Mouse (Mus musculus): ENCODE measurements at regions not wholly inside any gene's neighbourhood (a gene's known extent, or its start where the extent isn't known, plus 50 kb on each side); places are given as distances from the start of the nearest gene placed in this dataset.

GRCm38 (mm10) chr4:97132650-97133049, 50.3 kb downstream of the Gm10192 start:
- H3K4me3 ChIP-seq (ENCODE audit: low read depth, low read length): no peak overlapping the region
- 25% methylated on average over 2 of the region's 2 CpGs for WGBS
- H3K9ac ChIP-seq (replicated peaks; ENCODE audit: low read depth, low read length): no peak overlapping the region
- no peaks in the 10 kb centered on the region for H3K9me3 ChIP-seq (ENCODE audit: control insufficient read depth, low read length)
- no peaks in the 10 kb centered on the region for H3K27me3 ChIP-seq (ENCODE audit: control insufficient read depth, insufficient read depth, low read length)
- ATAC-seq (ENCODE audit: low read depth): no peak
- H3K27ac ChIP-seq (ENCODE audit: low read depth, low read length): no peak overlapping the region
- H3K4me1 ChIP-seq (ENCODE audit: control insufficient read depth, insufficient read depth, low read length): no peaks in the 10 kb centered on the region
- no peaks in the 10 kb centered on the region for H3K36me3 ChIP-seq (ENCODE audit: control insufficient read depth, insufficient read depth, low read length)
- H3K4me2 ChIP-seq (ENCODE audit: low read depth, low read length): no peak overlapping the region

- Histone ChIP-seq H3K4me1 (ENCODE audit: control insufficient read depth, insufficient read depth, low read length) (no peaks in the 10 kb centered on the region), H3K36me3 (ENCODE audit: control insufficient read depth, insufficient read depth, low read length) (no peaks in the 10 kb centered on the region), H3K9me3 (ENCODE audit: control insufficient read depth, low read length) (no peaks in the 10 kb centered on the region), H3K4me2 (ENCODE audit: low read depth, low read length) (no peak overlapping the region), H3K27me3 (ENCODE audit: control insufficient read depth, insufficient read depth, low read length) (no peaks in the 10 kb centered on the region), H3K9ac (replicated peaks; ENCODE audit: low read depth, low read length) (no peak overlapping the region), H3K27ac (ENCODE audit: low read depth, low read length) (no peak overlapping the region), H3K4me3 (ENCODE audit: low read depth, low read length) (no peak overlapping the region)
- no peak for ATAC-seq (ENCODE audit: low read depth)
- 68% methylated on average over 4 of the region's 4 CpGs for WGBS
These were observed 55.2 kb downstream of the Gm10192 start for GRCm38 (mm10) chr4:97127780-97128179.

- no peak overlapping the region for H3K27ac ChIP-seq (ENCODE audit: low read depth, low read length)
- H3K4me2 ChIP-seq (ENCODE audit: low read depth, low read length): no peak overlapping the region
- H3K36me3 ChIP-seq (ENCODE audit: control insufficient read depth, insufficient read depth, low read length): no peaks in the 10 kb centered on the region
- no peaks in the 10 kb centered on the region for H3K9me3 ChIP-seq (ENCODE audit: control insufficient read depth, low read length)
- no peak overlapping the region for H3K4me3 ChIP-seq (ENCODE audit: low read depth, low read length)
- no peak for ATAC-seq (ENCODE audit: low read depth)
- H3K27me3 ChIP-seq (ENCODE audit: control insufficient read depth, insufficient read depth, low read length): no peaks in the 10 kb centered on the region
- H3K4me1 ChIP-seq (ENCODE audit: control insufficient read depth, insufficient read depth, low read length): no peaks in the 10 kb centered on the region
- whole genome bisulfite sequencing: 48% methylated on average over 1 of the region's 1 CpGs
- no peak overlapping the region for H3K9ac ChIP-seq (replicated peaks; ENCODE audit: low read depth, low read length)
These were observed 59.1 kb downstream of the Gm10192 start for GRCm38 (mm10) chr4:97123861-97124260.

- Histone ChIP-seq H3K4me2 (ENCODE audit: low read depth, low read length) (no peak overlapping the region), H3K27ac (ENCODE audit: low read depth, low read length) (no peak overlapping the region), H3K27me3 (ENCODE audit: control insufficient read depth, insufficient read depth, low read length) (no peaks in the 10 kb centered on the region), H3K9me3 (ENCODE audit: control insufficient read depth, low read length) (no peaks in the 10 kb centered on the region), H3K36me3 (ENCODE audit: control insufficient read depth, insufficient read depth, low read length) (no peaks in the 10 kb centered on the region), H3K9ac (replicated peaks; ENCODE audit: low read depth, low read length) (no peak overlapping the region), H3K4me1 (ENCODE audit: control insufficient read depth, insufficient read depth, low read length) (no peaks in the 10 kb centered on the region), H3K4me3 (ENCODE audit: low read depth, low read length) (no peak overlapping the region)
- no peak for ATAC-seq (ENCODE audit: low read depth)
- WGBS: 95% methylated on average over 2 of the region's 2 CpGs
These were observed 61.0 kb downstream of the Gm10192 start for GRCm38 (mm10) chr4:97121952-97122351.

GRCm38 (mm10) chr4:97119459-97119858, 63.5 kb downstream of the Gm10192 start:
- ATAC-seq (ENCODE audit: low read depth): no peak

GRCm38 (mm10) chr4:97117016-97117415, 66.0 kb downstream of the Gm10192 start:
- WGBS: 59% methylated on average over 1 of the region's 1 CpGs
- Histone ChIP-seq H3K27me3 (ENCODE audit: control insufficient read depth, insufficient read depth, low read length) (no peaks in the 10 kb centered on the region), H3K36me3 (ENCODE audit: control insufficient read depth, insufficient read depth, low read length) (no peaks in the 10 kb centered on the region), H3K9me3 (ENCODE audit: control insufficient read depth, low read length) (no peaks in the 10 kb centered on the region), H3K4me2 (ENCODE audit: low read depth, low read length) (no peak overlapping the region), H3K9ac (replicated peaks; ENCODE audit: low read depth, low read length) (no peak overlapping the region), H3K4me1 (ENCODE audit: control insufficient read depth, insufficient read depth, low read length) (no peaks in the 10 kb centered on the region), H3K4me3 (ENCODE audit: low read depth, low read length) (no peak overlapping the region), H3K27ac (ENCODE audit: low read depth, low read length) (no peak overlapping the region)
- no peak for ATAC-seq (ENCODE audit: low read depth)

More at GRCm38 (mm10) chr4:97119459-97119858, 63.5 kb downstream of the Gm10192 start:
- no peaks in the 10 kb centered on the region for H3K36me3 ChIP-seq (ENCODE audit: control insufficient read depth, insufficient read depth, low read length)
- H3K27me3 ChIP-seq (ENCODE audit: control insufficient read depth, insufficient read depth, low read length): no peaks in the 10 kb centered on the region
- H3K4me1 ChIP-seq (ENCODE audit: control insufficient read depth, insufficient read depth, low read length): no peaks in the 10 kb centered on the region
- H3K9ac ChIP-seq (replicated peaks; ENCODE audit: low read depth, low read length): no peak overlapping the region
- H3K4me2 ChIP-seq (ENCODE audit: low read depth, low read length): no peak overlapping the region
- no peaks in the 10 kb centered on the region for H3K9me3 ChIP-seq (ENCODE audit: control insufficient read depth, low read length)
- WGBS: 93% methylated on average over 2 of the region's 2 CpGs
- H3K4me3 ChIP-seq (ENCODE audit: low read depth, low read length): no peak overlapping the region
- H3K27ac ChIP-seq (ENCODE audit: low read depth, low read length): no peak overlapping the region

GRCm38 (mm10) chr4:97102752-97103052, 80.3 kb downstream of the Gm10192 start:
- H3K9me3 ChIP-seq (ENCODE audit: control insufficient read depth, low read length): no peaks in the 10 kb centered on the region
- no peak overlapping the region for H3K27ac ChIP-seq (ENCODE audit: low read depth, low read length)
- 89% methylated on average over 1 of the region's 1 CpGs for WGBS
- no peak for ATAC-seq (ENCODE audit: low read depth)
- H3K27me3 ChIP-seq (ENCODE audit: control insufficient read depth, insufficient read depth, low read length): no peaks in the 10 kb centered on the region
- no peak overlapping the region for H3K9ac ChIP-seq (replicated peaks; ENCODE audit: low read depth, low read length)
- no peak overlapping the region for H3K4me3 ChIP-seq (ENCODE audit: low read depth, low read length)
- no peak overlapping the region for H3K4me2 ChIP-seq (ENCODE audit: low read depth, low read length)
- no peaks in the 10 kb centered on the region for H3K4me1 ChIP-seq (ENCODE audit: control insufficient read depth, insufficient read depth, low read length)
- no peaks in the 10 kb centered on the region for H3K36me3 ChIP-seq (ENCODE audit: control insufficient read depth, insufficient read depth, low read length)

- H3K9ac ChIP-seq (replicated peaks; ENCODE audit: low read depth, low read length): no peak overlapping the region
- no peak overlapping the region for H3K27ac ChIP-seq (ENCODE audit: low read depth, low read length)
- no peak overlapping the region for H3K4me2 ChIP-seq (ENCODE audit: low read depth, low read length)
- no peaks in the 10 kb centered on the region for H3K4me1 ChIP-seq (ENCODE audit: control insufficient read depth, insufficient read depth, low read length)
- H3K27me3 ChIP-seq (ENCODE audit: control insufficient read depth, insufficient read depth, low read length): no peaks in the 10 kb centered on the region
- no peaks in the 10 kb centered on the region for H3K9me3 ChIP-seq (ENCODE audit: control insufficient read depth, low read length)
- H3K4me3 ChIP-seq (ENCODE audit: low read depth, low read length): no peak overlapping the region
- no peak for ATAC-seq (ENCODE audit: low read depth)
- H3K36me3 ChIP-seq (ENCODE audit: control insufficient read depth, insufficient read depth, low read length): no peaks in the 10 kb centered on the region
These were observed 80.8 kb downstream of the Gm10192 start for GRCm38 (mm10) chr4:97101911-97102751.

GRCm38 (mm10) chr4:97099721-97100120, 83.2 kb downstream of the Gm10192 start:
- no peak overlapping the region for H3K4me2 ChIP-seq (ENCODE audit: low read depth, low read length)
- no peak overlapping the region for H3K27ac ChIP-seq (ENCODE audit: low read depth, low read length)
- H3K4me1 ChIP-seq (ENCODE audit: control insufficient read depth, insufficient read depth, low read length): no peaks in the 10 kb centered on the region
- H3K9me3 ChIP-seq (ENCODE audit: control insufficient read depth, low read length): no peaks in the 10 kb centered on the region
- no peak overlapping the region for H3K4me3 ChIP-seq (ENCODE audit: low read depth, low read length)
- no peak for ATAC-seq (ENCODE audit: low read depth)
- H3K9ac ChIP-seq (replicated peaks; ENCODE audit: low read depth, low read length): no peak overlapping the region
- 80% methylated on average over 3 of the region's 3 CpGs for WGBS
- H3K36me3 ChIP-seq (ENCODE audit: control insufficient read depth, insufficient read depth, low read length): no peaks in the 10 kb centered on the region
- H3K27me3 ChIP-seq (ENCODE audit: control insufficient read depth, insufficient read depth, low read length): no peaks in the 10 kb centered on the region
